8 mouse cellular contexts compared by ENCODE assay signal in the genomic region with DNA sequence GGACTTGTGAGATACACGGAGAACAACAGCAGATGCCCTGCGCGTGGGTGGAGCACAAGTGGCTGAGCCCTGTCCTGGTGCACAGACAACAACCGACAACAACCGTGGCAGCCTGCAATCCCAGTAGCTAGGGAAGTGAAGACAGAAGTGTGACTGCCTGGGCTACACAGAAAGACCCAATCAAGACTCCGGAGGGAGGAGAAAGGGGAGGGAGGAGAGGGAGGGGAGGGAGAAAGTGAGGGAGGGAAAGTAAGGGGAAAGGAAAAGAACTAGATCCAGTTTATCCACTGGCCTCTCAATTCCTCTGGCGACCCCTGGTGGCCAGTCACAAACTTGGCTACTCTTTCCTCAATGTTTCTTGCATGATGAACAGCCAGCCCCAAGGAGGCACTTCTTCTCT. TPM values are rescaled to one million over a fixed set of nuclear protein-coding genes. Genes with fewer than 3 reads are reported as not detected.
DNase-seq lines count a peak whose midpoint lies in the region; ATAC-seq lines count a peak whose summit lies in the region.

No protein-coding gene starts in this region.

- DNase-seq in R1 (ENCODE audit: low read depth, low spot score) = peak; percentile 90
- peak; percentile 93 to 94 for DNase-seq in cerebellum, postnatal 10 days
- DNase-seq in frontal cortex, postnatal 25 days (ENCODE audit: low spot score in 2 of 2) = peak; percentile 40 to 72
- peak; percentile 85 for DNase-seq in hindbrain, embryonic 14.5 days (ENCODE audit: low spot score)
- peak; percentile 69 to 74 for DNase-seq in layer of hippocampus, postnatal 36 days
- peak; percentile 86 for DNase-seq in lung, postnatal 36 days
- peak; percentile 81 for DNase-seq in right cerebral cortex, postnatal 14 days
- DNase-seq in urinary bladder, postnatal 4 days (ENCODE audit: low spot score in 2 of 2) = peak; percentile 72 to 87

- H3K9me3 ChIP-seq in hindbrain, embryonic 14.5 days (ENCODE audit: control insufficient read depth, low read length) = no peaks in the 10 kb centered on the region

- WGBS in hindbrain, embryonic 14.5 days = 16% methylated on average over 7 of the region's 7 CpGs

- peak; percentile 34 for ATAC-seq in hindbrain, embryonic 14.5 days (ENCODE audit: low FRiP score)

- H3K36me3 ChIP-seq in hindbrain, embryonic 14.5 days (replicated peaks; ENCODE audit: control insufficient read depth, insufficient read depth) = no peaks in the 10 kb centered on the region

- H3K4me3 ChIP-seq in hindbrain, embryonic 14.5 days (replicated peaks; ENCODE audit: low read length) = no peak overlapping the region

- H3K4me2 ChIP-seq in hindbrain, embryonic 14.5 days (replicated peaks) = peak overlapping the region; percentile 3

- H3K27ac ChIP-seq in hindbrain, embryonic 14.5 days = no peak overlapping the region

- no peak overlapping the region for H3K9ac ChIP-seq in hindbrain, embryonic 14.5 days

- no peaks in the 10 kb centered on the region for H3K27me3 ChIP-seq in hindbrain, embryonic 14.5 days (ENCODE audit: control insufficient read depth, insufficient read depth, low read length)

- no peaks in the 10 kb centered on the region for H3K4me1 ChIP-seq in hindbrain, embryonic 14.5 days (replicated peaks; ENCODE audit: control insufficient read depth, insufficient read depth, low read length)

RNA-seq across cellular contexts. Expression of a gene that starts 20.1 kb away (rescaled TPM):
- polyA plus RNA-seq in hindbrain, embryonic 14.5 days (2014; fragmentation: Nextera tagmentation; extraction: Ambion mirVana) = not detected in 2 replicates
- total RNA-seq in layer of hippocampus, postnatal 36 days (2021) = not detected
